14 mouse cellular contexts compared by ENCODE assay signal in the genomic region with DNA sequence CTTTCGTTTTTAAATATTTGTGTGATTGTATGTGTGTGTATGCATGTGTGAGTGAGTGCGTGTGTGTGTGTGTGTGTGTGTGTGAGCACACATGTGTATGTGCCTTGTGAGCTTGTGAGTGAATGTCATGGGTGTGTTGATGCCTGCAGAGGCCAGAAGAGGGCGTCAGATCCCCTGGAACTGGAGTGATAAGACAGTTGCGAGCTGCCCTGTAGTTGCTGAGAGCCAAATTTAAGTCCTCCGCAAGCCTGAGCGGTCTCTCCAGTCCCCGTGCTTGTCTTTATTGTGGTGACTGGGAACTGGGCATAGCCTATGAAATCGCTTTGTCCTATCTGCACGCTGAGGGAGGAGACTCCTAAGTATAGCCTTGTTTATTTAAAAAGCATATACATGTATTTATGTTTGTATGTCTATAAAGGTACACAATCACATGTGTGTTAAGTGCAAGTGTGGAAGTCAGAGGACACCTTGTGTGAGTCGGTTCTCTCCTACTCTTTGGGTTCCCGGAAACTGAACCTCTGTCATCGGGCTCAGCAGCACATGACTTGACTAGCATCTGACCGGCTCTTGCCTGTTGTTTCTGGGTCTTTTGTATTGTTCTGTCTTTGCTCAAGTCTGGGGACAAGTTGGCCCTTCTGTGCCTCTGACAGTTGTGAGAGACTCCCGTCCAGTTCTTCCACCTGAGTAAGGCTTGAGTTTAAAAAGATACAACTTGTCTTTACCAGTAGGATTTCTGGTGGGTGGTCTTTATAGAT. TPM values are rescaled to one million over a fixed set of nuclear protein-coding genes. Genes with fewer than 3 reads are reported as not detected.
A peak's percentile ranks its signal among the peaks of the same experiment; 100 is the strongest.
DNase-seq lines count a peak whose midpoint lies in the region; ATAC-seq and TF ChIP-seq lines count a peak whose summit lies in the region.
"Had no signal": no experiment of that assay in that cellular context is flagged by ENCODE, and none has a peak within 500 bp of the region (broad histone marks: within the 10 kb centered on the region; RNA-seq: fewer than 3 reads in every experiment).

No protein-coding gene starts in this region.

- H3K4me3 ChIP-seq in hindbrain, embryonic 14.5 days (replicated peaks; ENCODE audit: low read length) = no peak overlapping the region
- no peak overlapping the region for H3K4me3 ChIP-seq in hindbrain, embryonic 13.5 days
- no peak overlapping the region for H3K4me3 ChIP-seq in lung, embryonic 14.5 days (ENCODE audit: low read depth, low read length)
- no peak overlapping the region for H3K4me3 ChIP-seq in embryonic facial prominence, embryonic 10.5 days
- H3K4me3 ChIP-seq: forebrain, embryonic 15.5 days; limb, embryonic 15.5 days; megakaryocyte, embryonic 14.5 days had no signal

- no peaks in the 10 kb centered on the region for H3K27me3 ChIP-seq in hindbrain, embryonic 14.5 days (ENCODE audit: control insufficient read depth, insufficient read depth, low read length)
- no peaks in the 10 kb centered on the region for H3K27me3 ChIP-seq in hindbrain, embryonic 13.5 days
- H3K27me3 ChIP-seq in lung, embryonic 14.5 days (ENCODE audit: insufficient read depth, low read length) = no peaks in the 10 kb centered on the region
- H3K27me3 ChIP-seq in embryonic facial prominence, embryonic 10.5 days (replicated peaks; ENCODE audit: low read depth, poor library complexity, severe bottlenecking) = no peaks in the 10 kb centered on the region
- H3K27me3 ChIP-seq: forebrain, embryonic 15.5 days; limb, embryonic 15.5 days had no signal

- TF ChIP-seq CTCF in lung, embryonic 14.5 days (IDR thresholded peaks at IDR 0.05; ENCODE audit: low read depth) = 0 out of 2 replicates have a peak, but pooled peaks have one; percentile 17

- intact Hi-C loops in gastrocnemius, postnatal 14 days (cut with DNase I; ENCODE audit: low total_unique reads) = no loop called here

- H3K27ac ChIP-seq in hindbrain, embryonic 14.5 days = peak overlapping the region; percentile 26; the same call in 1 of the 2 replicates
- H3K27ac ChIP-seq in hindbrain, embryonic 13.5 days = no peak overlapping the region
- H3K27ac ChIP-seq in lung, embryonic 14.5 days (ENCODE audit: low read depth) = no peak overlapping the region
- H3K27ac ChIP-seq in embryonic facial prominence, embryonic 10.5 days (replicated peaks) = peak overlapping the region; percentile 32; the same call in 1 of the 2 replicates
- H3K27ac ChIP-seq: forebrain, embryonic 15.5 days; limb, embryonic 15.5 days had no signal

- no peak overlapping the region for H3K9ac ChIP-seq in hindbrain, embryonic 14.5 days
- no peak overlapping the region for H3K9ac ChIP-seq in hindbrain, embryonic 13.5 days
- no peak overlapping the region for H3K9ac ChIP-seq in lung, embryonic 14.5 days
- H3K9ac ChIP-seq: forebrain, embryonic 15.5 days; limb, embryonic 15.5 days had no signal

- no peaks in the 10 kb centered on the region for H3K36me3 ChIP-seq in hindbrain, embryonic 14.5 days (replicated peaks; ENCODE audit: control insufficient read depth, insufficient read depth)
- no peaks in the 10 kb centered on the region for H3K36me3 ChIP-seq in hindbrain, embryonic 13.5 days
- H3K36me3 ChIP-seq in lung, embryonic 14.5 days (ENCODE audit: insufficient read depth) = no peaks in the 10 kb centered on the region
- no peaks in the 10 kb centered on the region; the same call in 1 of the 2 replicates for H3K36me3 ChIP-seq in embryonic facial prominence, embryonic 10.5 days (replicated peaks)
- H3K36me3 ChIP-seq: forebrain, embryonic 15.5 days; limb, embryonic 15.5 days had no signal

- no peak overlapping the region for H3K4me2 ChIP-seq in hindbrain, embryonic 14.5 days (replicated peaks)
- no peak overlapping the region for H3K4me2 ChIP-seq in hindbrain, embryonic 13.5 days
- no peak overlapping the region for H3K4me2 ChIP-seq in lung, embryonic 14.5 days
- H3K4me2 ChIP-seq: forebrain, embryonic 15.5 days; limb, embryonic 15.5 days had no signal

- 78% methylated on average over 14 of the region's 14 CpGs for WGBS in hindbrain, embryonic 14.5 days
- WGBS in hindbrain, embryonic 13.5 days = 81% methylated on average over 14 of the region's 14 CpGs
- WGBS in lung, embryonic 14.5 days = 72% methylated on average over 14 of the region's 14 CpGs
- 83% methylated on average over 14 of the region's 14 CpGs for WGBS in embryonic facial prominence, embryonic 10.5 days

- H3K9me3 ChIP-seq in hindbrain, embryonic 14.5 days (ENCODE audit: control insufficient read depth, low read length) = no peaks in the 10 kb centered on the region
- no peaks in the 10 kb centered on the region for H3K9me3 ChIP-seq in hindbrain, embryonic 13.5 days
- H3K9me3 ChIP-seq in lung, embryonic 14.5 days (ENCODE audit: low read depth, low read length) = no peaks in the 10 kb centered on the region
- H3K9me3 ChIP-seq in embryonic facial prominence, embryonic 10.5 days = no peaks in the 10 kb centered on the region
- H3K9me3 ChIP-seq: forebrain, embryonic 15.5 days; G1E; limb, embryonic 15.5 days; megakaryocyte, embryonic 14.5 days had no signal

- no peak for ATAC-seq in hindbrain, embryonic 14.5 days (ENCODE audit: low FRiP score)
- no peak for ATAC-seq in hindbrain, embryonic 13.5 days (ENCODE audit: low FRiP score)
- no peak for ATAC-seq in lung, embryonic 14.5 days (ENCODE audit: insufficient read depth)
- peak; percentile 51; the same call in 1 of the 2 replicates for ATAC-seq in megakaryocyte-erythroid progenitor cell, adult 5-6 weeks (replicated peaks; ENCODE audit: low FRiP score, low TSS enrichment, poor library complexity, severe bottlenecking)
- ATAC-seq: forebrain, embryonic 15.5 days had no signal

- DNase-seq in hindbrain, embryonic 14.5 days (ENCODE audit: low spot score) = no peak
- DNase-seq in lung, embryonic 14.5 days = no peak
- DNase-seq in lung, postnatal 10 days = no peak
- no peak for DNase-seq in embryonic facial prominence, embryonic 10.5 days (ENCODE audit: low spot score)
- no peak for DNase-seq in urinary bladder, adult 2 months (ENCODE audit: low spot score)
- DNase-seq in gastrocnemius, postnatal 14 days = no peak
- DNase-seq: embryo, embryonic 11 days; right cerebral cortex, postnatal 4 days had no signal

- H3K4me1 ChIP-seq in hindbrain, embryonic 14.5 days (replicated peaks; ENCODE audit: control insufficient read depth, insufficient read depth, low read length) = peaks cover 8% of the 10 kb centered on the region
- H3K4me1 ChIP-seq in hindbrain, embryonic 13.5 days (replicated peaks) = peaks cover 38% of the 10 kb centered on the region
- peaks cover 10% of the 10 kb centered on the region for H3K4me1 ChIP-seq in lung, embryonic 14.5 days (ENCODE audit: insufficient read depth)
- peaks cover 48% of the 10 kb centered on the region for H3K4me1 ChIP-seq in embryonic facial prominence, embryonic 10.5 days

RNA-seq across cellular contexts. Expression of gene Trak1, which starts 46.0 kb away (rescaled TPM):
- 63.0 and 65.9 TPM in 2 replicates for polyA plus RNA-seq in hindbrain, embryonic 14.5 days (2014; fragmentation: Nextera tagmentation; extraction: Ambion mirVana)
- polyA plus RNA-seq in hindbrain, embryonic 13.5 days (2015; fragmentation: Nextera tagmentation; extraction: Ambion mirVana) = 43.0 and 46.2 TPM in 2 replicates
- polyA plus RNA-seq in lung, embryonic 14.5 days (2014; fragmentation: Nextera tagmentation; extraction: Ambion mirVana) = 20.8 and 20.9 TPM in 2 replicates
- 14.1 and 14.7 TPM in 2 replicates for polyA plus RNA-seq in embryonic facial prominence, embryonic 10.5 days (2016; fragmentation: Nextera tagmentation; extraction: Ambion mirVana)
- 45.6 and 50.2 TPM in 2 replicates for total RNA-seq in megakaryocyte-erythroid progenitor cell, adult 5-6 weeks (2014; fragmentation: Nextera tagmentation)
- 14.2 and 23.2 TPM in 2 replicates for total RNA-seq in megakaryocyte-erythroid progenitor cell, adult 5-6 weeks (2017)
- 35.9 and 51.4 TPM in 2 replicates for polyA plus RNA-seq in urinary bladder, adult 2 months (2012; rRNA removed)
- total RNA-seq in gastrocnemius, postnatal 14 days (2021) = 100 to 1,000 TPM; 167 to 178 TPM

Comparison
In these comparisons a context has a peak if more than half of its experiments do, and no peak if none do; other contexts are left out.
1. H3K27ac ChIP-seq: peak in hindbrain, embryonic 14.5 days (single experiment) and embryonic facial prominence, embryonic 10.5 days (single experiment); none in hindbrain, embryonic 13.5 days (single experiment) and lung, embryonic 14.5 days (single experiment).